In the genomic region with DNA sequence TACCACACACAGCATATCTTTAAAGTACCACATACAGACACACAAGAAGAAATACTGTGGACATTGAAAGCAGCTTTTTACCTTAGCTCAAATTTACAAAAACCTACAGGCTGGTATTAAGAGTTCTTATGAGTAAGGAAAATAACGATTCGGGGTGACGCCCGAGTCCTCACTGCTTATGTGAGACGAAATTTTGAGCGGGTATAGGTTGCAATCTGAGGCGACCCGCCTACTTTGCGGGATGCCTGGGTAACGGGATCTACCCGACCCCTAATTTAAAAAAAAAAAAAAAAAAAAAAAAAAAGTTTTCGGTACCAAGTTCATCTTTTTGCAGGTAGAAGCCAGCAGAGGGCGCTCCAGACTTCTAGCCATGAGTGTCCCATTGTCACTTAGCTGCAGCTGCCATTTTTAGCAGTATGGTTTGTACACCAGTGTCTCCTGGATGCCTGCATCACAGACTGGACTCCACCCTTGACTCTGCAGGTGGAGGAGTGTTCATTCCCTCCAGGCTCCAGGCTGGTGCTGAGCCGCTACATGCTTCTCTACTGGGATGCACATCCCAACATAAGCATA, we compare ENCODE assay signal across 9 mouse cellular contexts. TPM values are rescaled to one million over a fixed set of nuclear protein-coding genes. Genes with fewer than 3 reads are reported as not detected.
DNase-seq lines count a peak whose midpoint lies in the region; ATAC-seq and TF ChIP-seq lines count a peak whose summit lies in the region.
"Had no signal": no experiment of that assay in that cellular context is flagged by ENCODE, and none has a peak within 500 bp of the region (broad histone marks: within the 10 kb centered on the region; RNA-seq: fewer than 3 reads in every experiment).

No protein-coding gene starts in this region.

- intact Hi-C loops in left cerebral cortex, adult 2 months (cut with DNase I) = loop anchor here (1.0 kb wide), 1 partner anchor 39 kb away; no protein-coding TSS in a partner anchor

- H3K27me3 ChIP-seq in heart, embryonic 13.5 days (replicated peaks) = no peaks in the 10 kb centered on the region
- H3K27me3 ChIP-seq: embryonic facial prominence, embryonic 13.5 days had no signal

- peak; percentile 65 for TF ChIP-seq CTCF in left cerebral cortex, adult 2 months (IDR thresholded peaks at IDR 0.05)
- peak; percentile 57 for TF ChIP-seq CTCF in cortical plate, adult 2 months (IDR thresholded peaks at IDR 0.05; ENCODE audit: extremely low read depth, insufficient read depth, low read length)

- no peaks in the 10 kb centered on the region for H3K9me3 ChIP-seq in heart, embryonic 13.5 days
- H3K9me3 ChIP-seq: embryonic facial prominence, embryonic 13.5 days had no signal

- TF ChIP-seq POLR2A in cortical plate, adult 2 months (IDR thresholded peaks at IDR 0.05; ENCODE audit: extremely low read depth, insufficient read depth, low read length) = no peak

- 22% methylated on average over 14 of the region's 14 CpGs for WGBS in heart, embryonic 13.5 days

- H3K4me2 ChIP-seq in heart, embryonic 13.5 days = peak overlapping the region; percentile 52
- H3K4me2 ChIP-seq: embryonic facial prominence, embryonic 13.5 days had no signal

- peak; percentile 41 to 46 for DNase-seq in left cerebral cortex, adult 2 months (ENCODE audit: extremely low spot score in 1 of 2, low spot score in 2 of 2)
- DNase-seq in left cerebral cortex, adult 8-10 months (ENCODE audit: low spot score in 2 of 2) = no peak
- peak; percentile 90 for DNase-seq in adipocyte (ENCODE audit: low spot score)
- DNase-seq in kidney, postnatal 4 days = peak; percentile 75 to 83
- peak; percentile 79 for DNase-seq in lung, postnatal 25 days (ENCODE audit: low spot score)
- peak; percentile 59 to 76 for DNase-seq in spleen, postnatal 14 days (ENCODE audit: low spot score in 2 of 2)

- H3K36me3 ChIP-seq in heart, embryonic 13.5 days = no peaks in the 10 kb centered on the region
- H3K36me3 ChIP-seq: embryonic facial prominence, embryonic 13.5 days had no signal

- no peak overlapping the region for H3K27ac ChIP-seq in left cerebral cortex, adult 2 months
- H3K27ac ChIP-seq in cortical plate, adult 2 months (ENCODE audit: insufficient read depth, low read length) = no peak overlapping the region
- H3K27ac ChIP-seq in heart, embryonic 13.5 days (replicated peaks) = 0 out of 2 replicates have a peak overlapping the region, but pooled peaks have one; percentile 28
- H3K27ac ChIP-seq: embryonic facial prominence, embryonic 13.5 days had no signal

- no peak overlapping the region for H3K4me3 ChIP-seq in left cerebral cortex, adult 2 months
- no peak overlapping the region for H3K4me3 ChIP-seq in cortical plate, adult 2 months (ENCODE audit: insufficient read depth, low read length)
- H3K4me3 ChIP-seq in heart, embryonic 13.5 days = peak overlapping the region; percentile 8; the same call in 1 of the 2 replicates
- H3K4me3 ChIP-seq: embryonic facial prominence, embryonic 13.5 days had no signal

- H3K9ac ChIP-seq in heart, embryonic 13.5 days = no peak overlapping the region
- H3K9ac ChIP-seq: embryonic facial prominence, embryonic 13.5 days had no signal

- no peak for ATAC-seq in heart, embryonic 13.5 days (ENCODE audit: extremely low read depth, insufficient number of reproducible peaks, low FRiP score, low TSS enrichment)

- no peaks in the 10 kb centered on the region for H3K4me1 ChIP-seq in cortical plate, adult 2 months (ENCODE audit: control insufficient read depth, insufficient read depth, low read length)
- H3K4me1 ChIP-seq in heart, embryonic 13.5 days = peaks cover 35% of the 10 kb centered on the region
- H3K4me1 ChIP-seq: embryonic facial prominence, embryonic 13.5 days had no signal

RNA-seq across cellular contexts. Expression of a gene that starts 12.4 kb away (rescaled TPM):
- 100 to 1,000 TPM; 201 to 230 TPM for total RNA-seq in left cerebral cortex, adult 2 months (2021)
- total RNA-seq in left cerebral cortex, adult 8-10 months (2022) = 100 to 1,000 TPM; 242 to 257 (median 249) TPM
- polyA plus RNA-seq in cortical plate, adult 2 months (2012; rRNA removed) = 179 and 183 TPM in 2 replicates
- 414 and 475 TPM in 2 replicates for polyA plus RNA-seq in heart, embryonic 13.5 days (2015; fragmentation: Nextera tagmentation; extraction: Ambion mirVana)

RNA-seq across cellular contexts. Expression of a gene that starts 36.1 kb away (rescaled TPM):
- 10 to 100 TPM; 22.8 to 24.9 TPM for total RNA-seq in left cerebral cortex, adult 2 months (2021)
- 10 to 100 TPM; 23.8 to 32.8 (median 30.7) TPM for total RNA-seq in left cerebral cortex, adult 8-10 months (2022)
- polyA plus RNA-seq in cortical plate, adult 2 months (2012; rRNA removed) = 30.2 and 31.6 TPM in 2 replicates
- polyA plus RNA-seq in heart, embryonic 13.5 days (2015; fragmentation: Nextera tagmentation; extraction: Ambion mirVana) = 36.7 and 44.7 TPM in 2 replicates

Comparison
In these comparisons a context has a peak if more than half of its experiments do, and no peak if none do; other contexts are left out.
1. DNase-seq: peak in left cerebral cortex, adult 2 months (2 of 2), adipocyte (single experiment), kidney, postnatal 4 days (2 of 2), lung, postnatal 25 days (single experiment) and spleen, postnatal 14 days (2 of 2); none in left cerebral cortex, adult 8-10 months (0 of 2).